Mouse (Mus musculus) induced T-regulatory cell, adult 2 months (primary cell): ENCODE results near the gene Aff3.
A peak's percentile ranks its signal among the peaks of the same experiment; 100 is the strongest.

Experiments used
- DNase-seq: peaks from one replicate; pipeline ENCODE4 v3.0.0-alpha.2; 2012; ENCODE audit warnings: low read depth

The Aff3 gene

DNA sequence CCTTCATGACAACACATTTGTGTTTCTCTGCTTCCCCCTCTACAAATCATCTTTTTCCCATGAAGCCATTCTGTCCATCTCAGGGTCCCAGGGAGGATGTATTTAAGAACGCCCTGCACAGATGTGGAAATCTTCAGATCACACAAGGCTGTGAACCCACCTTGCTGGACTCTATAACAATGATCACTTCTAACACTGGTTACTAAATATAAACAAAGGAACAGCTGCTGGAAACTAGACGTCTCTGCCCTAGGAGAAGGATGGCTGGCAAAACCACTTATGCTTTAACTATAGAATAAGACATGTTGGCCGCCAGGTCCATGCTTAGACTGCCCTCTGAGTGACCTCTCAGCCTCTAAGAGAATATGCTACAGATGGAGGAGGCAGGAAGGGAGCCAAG lies 69.4 kb downstream of the Aff3 start:
- DNase-seq: no peak

DNA sequence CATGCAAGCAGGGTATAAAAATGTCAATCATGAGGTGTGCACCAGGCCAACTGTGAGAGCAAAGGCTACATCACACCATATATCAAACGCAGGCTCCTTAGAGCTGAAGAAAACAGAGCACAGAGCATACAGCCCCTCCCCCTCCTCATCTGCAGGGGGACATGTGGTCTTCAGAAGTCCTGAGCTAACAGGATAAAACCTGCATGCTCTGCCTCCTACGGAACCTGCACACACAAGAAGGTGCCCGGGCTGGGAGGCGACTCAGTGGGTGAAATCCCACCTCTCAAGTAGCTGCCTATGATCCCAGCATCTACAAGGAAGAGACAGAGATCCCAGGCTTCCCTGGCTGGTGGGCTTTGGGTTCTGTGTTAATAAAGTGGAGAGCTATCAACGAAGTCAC lies 70.0 kb downstream of the Aff3 start:
- no peak for DNase-seq

DNA sequence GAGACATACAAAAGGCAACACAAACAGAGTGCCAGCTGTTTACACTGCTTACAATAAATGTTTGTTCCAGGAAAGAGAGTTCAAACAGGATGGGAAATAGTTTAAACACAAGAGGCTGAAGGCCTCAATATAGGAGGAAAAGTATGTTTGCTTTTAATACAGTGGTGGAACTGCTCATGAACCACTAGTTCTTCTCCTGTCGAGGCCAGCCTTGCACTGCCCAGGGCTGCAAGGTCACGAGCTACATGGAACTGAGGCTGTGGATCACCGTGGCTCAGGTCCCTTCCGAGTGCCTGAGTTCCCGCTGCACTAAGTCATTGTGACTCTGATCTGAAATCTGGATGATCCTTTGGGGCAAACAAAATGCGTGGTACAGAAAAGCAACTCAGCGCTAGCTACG lies 73.6 kb downstream of the Aff3 start:
- DNase-seq: no peak

DNA sequence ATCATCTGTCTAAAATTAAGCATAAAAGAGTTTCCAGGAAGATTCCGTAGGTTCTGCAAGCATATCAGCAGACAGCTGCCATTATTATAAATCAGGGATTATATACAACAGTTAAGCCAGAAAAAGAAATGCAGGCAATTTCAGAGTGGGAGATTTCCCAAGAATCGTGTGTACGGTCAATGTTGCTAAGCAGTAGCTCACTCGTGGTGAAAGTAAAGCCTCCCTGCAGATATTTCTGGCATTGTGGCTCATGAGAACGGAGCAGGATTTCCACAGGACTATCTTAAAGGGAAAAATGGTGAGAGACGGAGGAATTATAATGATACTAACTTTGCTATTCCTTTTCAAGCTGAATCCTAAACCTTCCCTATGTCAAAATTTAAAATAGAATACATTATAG lies 76.0 kb downstream of the Aff3 start:
- DNase-seq: no peak

DNA sequence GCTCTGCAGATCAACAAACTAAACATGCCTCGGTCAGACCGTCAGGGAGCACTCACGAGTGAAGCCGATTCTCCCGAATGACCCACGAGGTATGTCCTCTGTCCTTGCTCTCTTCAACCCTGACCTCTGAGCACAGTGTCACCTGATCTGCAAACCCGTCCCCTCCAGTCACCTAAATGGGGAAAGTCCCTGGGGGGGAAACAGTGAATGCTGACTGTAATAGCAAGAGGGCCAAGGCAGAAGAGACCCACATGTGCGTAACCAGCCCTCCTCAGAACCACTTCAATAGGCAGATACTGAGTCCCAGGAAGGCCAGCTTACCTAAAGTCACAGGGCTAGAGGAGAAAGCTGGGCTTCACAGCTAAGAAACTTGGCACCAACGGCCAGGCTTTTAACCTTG lies 82.4 kb downstream of the Aff3 start:
- no peak for DNase-seq

DNA sequence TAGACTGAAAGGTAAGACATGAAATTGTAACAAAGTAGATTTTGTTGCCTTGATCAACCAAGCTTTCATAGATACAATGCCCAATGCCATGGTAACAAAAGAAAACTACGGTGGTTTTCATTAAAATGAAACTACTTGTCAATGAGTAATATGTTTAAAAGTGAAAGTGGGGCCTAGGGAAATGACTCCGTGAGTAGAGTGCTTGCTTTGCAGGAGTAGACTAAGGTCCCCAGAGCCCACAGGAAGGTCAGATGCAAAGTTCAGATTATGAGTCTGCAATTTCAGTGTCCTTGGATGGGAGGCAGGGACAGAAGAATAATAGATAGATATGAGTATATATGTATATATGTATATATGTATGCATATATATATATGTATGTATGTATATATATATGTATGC lies 84.2 kb downstream of the Aff3 start:
- DNase-seq: peak; percentile 37

DNA sequence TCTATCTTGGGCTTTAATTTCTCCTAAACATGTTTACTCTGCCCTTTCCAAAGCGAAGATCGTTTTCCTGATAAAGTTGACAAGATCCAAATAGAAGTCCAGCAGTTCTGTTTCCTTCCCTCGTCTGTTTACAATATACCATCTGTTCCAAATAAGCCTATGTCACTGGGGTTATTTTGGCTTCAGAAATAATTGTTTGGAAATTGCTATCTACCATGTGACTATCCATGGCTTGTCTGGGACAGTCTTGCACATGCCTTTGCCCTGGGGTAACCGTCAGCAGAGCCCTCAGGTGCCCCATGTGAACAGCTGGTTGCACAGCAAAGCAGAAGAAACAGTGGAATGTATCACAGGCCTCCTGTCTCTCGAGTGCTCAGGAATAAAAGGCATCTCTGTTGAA lies 86.4 kb downstream of the Aff3 start:
- DNase-seq: no peak

- no peak for DNase-seq
These were observed 97.0 kb downstream of the Aff3 start for GRCm38 (mm10) chr1:38567791-38568190.

DNA sequence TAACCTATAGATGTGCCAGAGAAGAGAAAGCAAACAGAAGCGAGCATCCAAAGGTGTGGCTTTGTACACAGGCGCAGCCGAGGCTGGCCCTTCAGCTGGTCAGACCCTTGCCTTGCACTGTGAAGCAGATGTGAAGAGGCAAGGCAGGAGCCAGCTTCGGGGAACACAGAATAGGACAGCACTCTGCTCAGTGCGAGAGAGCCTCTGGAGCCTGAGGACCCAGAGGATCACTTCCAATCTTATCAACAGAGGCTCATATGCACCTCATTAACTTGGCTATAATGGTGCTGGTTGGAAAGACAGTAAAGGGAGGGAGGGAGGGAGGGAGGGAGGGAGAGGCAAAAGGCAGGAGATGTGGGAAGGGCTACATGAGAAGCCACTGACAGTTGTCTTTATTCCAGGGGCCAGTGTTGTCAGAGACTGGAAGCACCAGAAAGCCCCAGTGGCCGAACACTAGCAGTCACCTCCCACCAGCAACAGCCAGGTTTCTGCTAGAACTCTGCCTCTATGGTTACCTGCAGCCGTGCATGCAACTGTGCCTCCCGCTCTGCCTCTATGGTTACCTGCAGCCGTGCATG lies 98.6 kb downstream of the Aff3 start:
- no peak for DNase-seq

GRCm38 (mm10) chr1:38565295-38565777 lies 99.4 kb downstream of the Aff3 start:
- DNase-seq: no peak

- DNase-seq: no peak
These were observed 102.2 kb downstream of the Aff3 start for GRCm38 (mm10) chr1:38562397-38563199.

- no peak for DNase-seq
These were observed 103.4 kb downstream of the Aff3 start for GRCm38 (mm10) chr1:38561331-38561730.

- DNase-seq: no peak
These were observed 104.1 kb downstream of the Aff3 start for GRCm38 (mm10) chr1:38560666-38561065.

DNA sequence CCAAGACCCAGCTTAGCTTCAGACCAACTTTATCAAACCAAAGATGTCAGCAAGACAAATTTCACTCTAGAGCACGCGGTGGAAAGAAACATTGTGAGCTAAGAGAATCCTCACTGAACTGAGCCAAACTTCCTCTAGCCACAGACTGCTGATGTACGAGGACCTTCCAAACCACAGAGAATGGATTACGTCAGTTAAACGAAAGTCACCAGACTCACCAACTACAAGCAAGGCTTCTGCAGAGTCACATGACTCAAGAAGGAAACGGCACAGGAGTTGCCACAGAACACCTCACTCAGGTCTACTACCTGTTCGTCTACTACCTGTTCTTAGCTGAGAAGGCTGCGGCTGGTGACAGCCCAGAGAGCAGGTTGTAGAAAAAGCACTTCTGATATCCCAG lies 107.1 kb downstream of the Aff3 start:
- peak; percentile 84 for DNase-seq

DNA sequence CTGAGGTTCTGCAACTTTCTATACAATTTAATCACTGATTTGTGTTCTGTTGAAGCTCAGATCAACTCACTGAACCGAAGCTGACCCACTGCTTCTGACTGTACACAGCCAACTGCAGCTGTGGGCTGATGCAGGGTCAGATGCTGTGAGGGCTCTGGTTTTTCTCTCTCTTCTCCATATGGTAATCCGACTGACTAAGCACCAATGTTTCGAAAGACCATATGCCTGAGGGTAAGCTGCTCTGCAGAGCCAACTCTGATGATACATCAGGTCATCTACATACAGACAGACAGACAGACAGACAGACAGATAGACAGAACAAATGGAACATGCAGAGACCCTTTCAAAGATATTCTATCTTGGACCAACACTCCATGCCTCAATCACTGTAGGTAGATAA lies 110.2 kb downstream of the Aff3 start:
- no peak for DNase-seq

GRCm38 (mm10) chr1:38553090-38553489 lies 111.7 kb downstream of the Aff3 start:
- no peak for DNase-seq

DNA sequence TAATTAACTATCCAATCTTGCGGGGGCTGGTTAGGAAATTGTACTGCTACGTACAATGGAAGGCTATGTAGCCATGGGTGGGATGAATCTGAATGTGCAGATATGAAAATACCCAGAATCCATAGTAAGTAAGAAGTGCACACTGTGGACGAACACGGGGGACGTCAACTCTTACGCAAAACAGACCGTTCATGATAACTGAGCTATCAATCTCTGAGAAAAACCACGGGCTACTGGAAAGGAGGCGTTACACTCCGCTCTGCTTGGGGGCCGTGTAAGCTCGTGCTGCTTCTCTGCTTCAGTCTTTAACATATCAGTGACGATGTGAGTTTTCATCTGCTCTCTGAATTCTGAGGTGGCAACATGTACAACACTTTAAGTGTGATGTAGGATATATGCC lies 114.2 kb downstream of the Aff3 start:
- no peak for DNase-seq

DNA sequence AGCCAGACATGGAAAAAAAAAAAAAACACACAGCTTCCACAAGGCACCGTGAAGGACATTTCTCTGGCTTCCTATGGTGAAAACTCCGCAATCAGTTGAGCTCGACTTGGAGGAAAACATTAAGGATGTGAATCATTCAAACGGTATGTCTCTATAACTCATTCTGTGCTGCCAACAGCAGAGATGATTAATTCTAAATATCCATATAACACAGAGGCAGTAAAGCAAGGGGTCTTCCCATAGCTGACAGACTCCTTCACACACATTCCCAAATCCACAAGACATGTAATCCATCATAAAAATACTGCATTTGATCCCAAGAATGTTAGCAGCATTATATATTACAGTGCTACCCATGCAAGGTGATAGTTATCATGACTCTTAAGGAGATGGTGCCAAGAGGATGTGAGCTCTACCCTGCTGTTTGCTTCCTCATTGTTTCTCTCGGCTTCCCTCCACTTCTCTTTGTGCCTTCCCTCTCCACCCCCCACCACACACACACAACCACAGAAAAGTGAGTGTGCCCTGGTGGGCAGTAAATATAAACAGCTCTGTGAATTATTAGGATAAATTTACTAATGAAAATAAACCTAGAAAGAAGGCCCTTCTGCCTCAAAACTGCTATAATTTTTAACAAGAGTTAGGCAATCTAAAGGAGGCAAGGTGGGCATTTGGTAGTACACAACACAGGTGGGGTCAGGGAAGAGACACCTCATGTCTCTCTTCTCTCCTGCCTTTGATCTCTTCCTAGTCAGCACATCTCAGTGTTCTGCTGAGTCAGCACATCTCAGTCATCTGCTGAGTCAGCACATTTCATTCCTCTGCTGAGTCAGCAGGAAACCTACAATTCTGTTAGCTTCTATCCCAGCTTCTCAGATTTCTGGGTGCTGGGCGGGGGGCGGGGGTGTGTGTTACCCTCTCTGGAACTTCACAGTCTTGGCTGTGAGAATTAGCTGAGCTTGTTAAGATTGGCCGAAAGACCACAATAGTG lies 115.8 kb downstream of the Aff3 start:
- DNase-seq: no peak

- DNase-seq: no peak
These were observed 117.1 kb downstream of the Aff3 start for GRCm38 (mm10) chr1:38547685-38548084.

GRCm38 (mm10) chr1:38546696-38547095 lies 118.1 kb downstream of the Aff3 start:
- no peak for DNase-seq

DNA sequence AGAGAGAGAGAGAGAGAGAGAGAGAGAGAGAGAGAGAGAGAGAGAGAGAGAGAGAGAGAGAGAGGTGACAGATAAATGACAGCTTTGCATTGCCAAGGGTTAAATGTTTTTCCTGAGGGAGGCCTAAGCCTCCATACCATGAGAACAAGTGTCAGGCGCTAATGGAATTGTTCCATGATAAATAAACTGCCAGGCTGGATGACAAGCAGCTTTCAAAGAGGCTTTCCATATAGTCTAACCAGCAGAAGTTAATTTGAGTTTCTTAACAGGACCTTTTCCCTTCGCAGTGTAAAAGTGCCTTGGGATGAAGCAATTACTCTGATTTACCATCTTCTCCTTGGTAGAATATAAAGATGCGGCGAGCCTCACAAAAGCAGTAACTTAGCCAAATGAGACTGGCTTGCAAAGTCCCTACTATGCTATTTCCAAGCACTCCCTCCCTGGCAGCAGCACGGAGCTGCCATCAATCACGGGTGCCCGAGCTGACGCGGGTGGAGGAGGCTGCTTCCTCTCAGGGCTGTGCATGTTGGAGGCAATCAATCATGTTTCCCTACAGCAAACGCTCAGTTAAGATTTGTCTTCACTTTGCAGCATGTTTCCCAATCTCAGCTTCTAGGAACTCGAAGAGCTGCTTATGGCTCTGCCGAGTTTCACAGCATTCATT lies 119.3 kb downstream of the Aff3 start:
- DNase-seq: no peak

DNA sequence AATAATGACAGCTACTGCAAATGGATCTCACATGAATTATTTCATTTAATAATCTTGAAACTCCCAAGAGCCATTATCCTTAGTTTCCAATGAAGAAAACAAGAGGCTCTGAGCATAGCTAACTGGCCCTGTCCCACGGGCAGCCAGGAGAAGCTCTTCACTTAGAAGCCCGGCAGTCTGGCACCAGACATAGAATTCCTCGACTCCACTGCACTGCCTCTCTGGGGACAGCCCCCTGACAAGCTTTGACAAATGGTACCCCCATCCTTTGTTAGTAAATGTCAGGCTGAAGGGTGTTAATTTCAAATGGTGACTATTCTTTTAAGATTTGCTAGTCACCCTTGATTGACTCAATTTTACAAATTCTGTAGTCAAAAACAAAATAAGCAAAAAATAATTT lies 120.3 kb downstream of the Aff3 start:
- no peak for DNase-seq
